Mouse (Mus musculus): ENCODE measurements around the gene Mkrn1. TPM values are rescaled to one million over a fixed set of nuclear protein-coding genes. Genes with fewer than 3 reads are reported as not detected.
"Not testable (repeated sequence)": the region's sequence is repeated elsewhere in the genome, so short reads cannot be mapped to it uniquely, and the experiment has no call there.

Mkrn1 gene
- polyA plus RNA-seq, 1 experiment from 2014 or later: 283 TPM

DNA sequence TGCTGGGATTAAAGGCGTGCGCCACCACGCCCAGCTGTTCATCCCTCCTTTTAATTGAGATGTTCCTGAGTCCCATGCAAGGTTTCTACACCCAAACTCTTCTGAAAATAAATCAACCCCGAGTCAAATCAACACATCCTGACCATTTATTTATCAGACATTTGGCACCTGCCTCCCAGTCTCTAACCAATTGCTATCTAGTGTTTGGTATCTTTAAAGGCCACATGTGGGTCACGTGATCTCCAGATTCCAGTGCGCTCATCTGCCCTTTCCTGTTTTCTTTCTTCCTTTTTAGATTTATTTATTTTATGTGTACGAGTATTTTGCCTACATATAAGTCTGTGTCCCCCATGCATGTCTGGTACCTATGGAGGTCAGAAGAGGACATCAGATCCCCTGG is 3.4 kb upstream of the Mkrn1 start:
- peak overlapping the region; percentile 33 for H3K4me2 ChIP-seq (ENCODE audit: low read depth, low read length)
- H3K9ac ChIP-seq (ENCODE audit: low read depth, low read length): peak overlapping the region; percentile 23; the same call in 1 of the 2 replicates
- H3K36me3 ChIP-seq (ENCODE audit: control insufficient read depth, insufficient read depth): no peaks in the 10 kb centered on the region
- no peaks in the 10 kb centered on the region for H3K27me3 ChIP-seq (ENCODE audit: control insufficient read depth, insufficient read depth, low read depth, low read length)
- peak; percentile 26 for ATAC-seq (ENCODE audit: low read depth)
- no peaks in the 10 kb centered on the region for H3K9me3 ChIP-seq (replicated peaks; ENCODE audit: control insufficient read depth, low read length)
- WGBS (ENCODE audit: insufficient replicate concordance): 49% methylated on average over 7 of the region's 7 CpGs
- peaks cover 60% of the 10 kb centered on the region for H3K4me1 ChIP-seq (ENCODE audit: control insufficient read depth, low read depth, low read length)
- no peak overlapping the region for H3K4me3 ChIP-seq (ENCODE audit: low read depth, low read length)
- peak overlapping the region; percentile 83 for H3K27ac ChIP-seq (ENCODE audit: low read length)

DNA sequence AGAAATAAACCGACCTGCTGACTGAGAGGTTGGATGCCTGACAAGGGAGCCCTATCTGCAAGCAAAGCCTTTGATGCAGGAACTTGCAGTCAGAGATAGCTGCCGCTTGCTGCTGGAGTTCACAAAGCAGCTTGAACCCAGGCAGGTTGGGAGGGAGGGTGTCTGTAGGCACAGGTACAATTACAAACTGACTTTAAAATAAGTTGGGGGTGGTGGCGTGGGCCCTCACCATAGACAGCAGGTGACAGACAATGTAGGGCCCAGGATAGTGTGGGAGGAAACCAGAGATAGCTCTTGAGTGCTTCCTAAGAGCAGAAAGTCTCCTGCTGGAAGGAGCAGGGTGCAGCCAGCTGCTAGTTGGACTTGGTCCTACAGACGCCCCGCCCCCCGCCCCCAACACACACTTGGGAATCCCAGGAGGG is 2.9 kb upstream of the Mkrn1 start:
- Histone ChIP-seq H3K27me3 (ENCODE audit: control insufficient read depth, insufficient read depth, low read depth, low read length) (no peaks in the 10 kb centered on the region), H3K9ac (ENCODE audit: low read depth, low read length) (peak overlapping the region; percentile 50), H3K4me1 (ENCODE audit: control insufficient read depth, low read depth, low read length) (peaks cover 56% of the 10 kb centered on the region), H3K36me3 (ENCODE audit: control insufficient read depth, insufficient read depth) (no peaks in the 10 kb centered on the region), H3K4me2 (ENCODE audit: low read depth, low read length) (peak overlapping the region; percentile 33), H3K27ac (ENCODE audit: low read length) (peak overlapping the region; percentile 83), H3K9me3 (replicated peaks; ENCODE audit: control insufficient read depth, low read length) (no peaks in the 10 kb centered on the region), H3K4me3 (ENCODE audit: low read depth, low read length) (no peak overlapping the region)
- 39% methylated on average over 6 of the region's 6 CpGs for WGBS (ENCODE audit: insufficient replicate concordance)
- ATAC-seq (ENCODE audit: low read depth): no peak

DNA sequence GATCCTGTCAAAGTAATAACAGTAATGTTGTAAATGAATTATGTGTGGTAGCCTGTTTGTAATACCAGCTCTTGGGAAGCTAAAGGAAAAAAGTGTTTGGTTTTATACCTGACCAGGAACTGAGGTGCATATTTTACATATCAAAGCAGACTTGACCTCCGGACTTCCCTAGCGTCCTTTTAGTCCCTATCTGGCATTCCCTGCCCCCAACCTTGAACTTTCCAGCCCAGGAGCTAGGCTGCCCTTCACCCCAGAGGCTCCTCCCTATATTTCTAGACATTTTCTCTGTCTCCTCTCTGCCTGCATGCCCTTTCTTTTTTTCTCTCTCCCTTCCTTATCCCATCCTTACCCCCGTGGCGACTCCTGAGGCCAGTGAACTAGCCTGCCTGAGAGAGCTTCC is 605 bp upstream of the Mkrn1 start:
- ATAC-seq (ENCODE audit: low read depth): no peak
- H3K9ac ChIP-seq (ENCODE audit: low read depth, low read length): no peak overlapping the region
- WGBS (ENCODE audit: insufficient replicate concordance): 44% methylated on average over 4 of the region's 4 CpGs
- no peaks in the 10 kb centered on the region; the same call in 1 of the 2 replicates for H3K36me3 ChIP-seq (ENCODE audit: control insufficient read depth, insufficient read depth)
- H3K4me2 ChIP-seq (ENCODE audit: low read depth, low read length): peak overlapping the region; percentile 61; the same call in 1 of the 2 replicates
- H3K9me3 ChIP-seq (replicated peaks; ENCODE audit: control insufficient read depth, low read length): no peaks in the 10 kb centered on the region
- H3K4me3 ChIP-seq (ENCODE audit: low read depth, low read length): peak overlapping the region; percentile 92; the same call in 1 of the 2 replicates
- H3K4me1 ChIP-seq (ENCODE audit: control insufficient read depth, low read depth, low read length): peaks cover 53% of the 10 kb centered on the region
- H3K27me3 ChIP-seq (ENCODE audit: control insufficient read depth, insufficient read depth, low read depth, low read length): no peaks in the 10 kb centered on the region
- no peak overlapping the region for H3K27ac ChIP-seq (ENCODE audit: low read length)

DNA sequence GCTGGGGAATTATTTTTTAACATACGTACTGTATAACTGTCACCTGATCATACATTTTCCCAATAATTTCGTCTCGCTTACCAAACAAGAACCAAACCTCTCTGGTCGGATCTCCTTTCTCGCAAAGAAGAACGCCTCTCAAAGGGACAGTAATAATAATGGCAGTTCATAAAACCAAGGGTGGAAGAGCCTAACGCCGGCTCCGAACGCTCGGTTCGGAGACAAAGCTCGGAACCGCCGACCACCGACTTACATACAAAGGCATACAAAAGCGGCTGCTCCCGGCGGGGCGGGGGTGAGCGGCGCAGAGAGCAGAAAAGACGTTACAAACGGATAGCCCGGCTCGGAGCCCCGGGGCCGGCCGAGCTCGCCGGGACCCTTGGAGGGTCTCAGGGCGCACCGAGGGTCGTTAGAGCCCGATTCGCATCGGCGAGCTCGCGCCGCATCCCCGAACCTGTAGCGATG is 844 bp downstream of the Mkrn1 start:
- peak overlapping the region; percentile 98 for H3K27ac ChIP-seq (ENCODE audit: low read length)
- H3K4me1 ChIP-seq (ENCODE audit: control insufficient read depth, low read depth, low read length): peaks cover 44% of the 10 kb centered on the region
- H3K27me3 ChIP-seq (ENCODE audit: control insufficient read depth, insufficient read depth, low read depth, low read length): no peaks in the 10 kb centered on the region
- ATAC-seq (ENCODE audit: low read depth): no peak
- no peaks in the 10 kb centered on the region for H3K9me3 ChIP-seq (replicated peaks; ENCODE audit: control insufficient read depth, low read length)
- peak overlapping the region; percentile 98 for H3K9ac ChIP-seq (ENCODE audit: low read depth, low read length)
- under 1% methylated on average over 43 of the region's 43 CpGs for WGBS (ENCODE audit: insufficient replicate concordance)
- H3K36me3 ChIP-seq (ENCODE audit: control insufficient read depth, insufficient read depth): no peaks in the 10 kb centered on the region; the same call in 1 of the 2 replicates
- peak overlapping the region; percentile 92 for H3K4me3 ChIP-seq (ENCODE audit: low read depth, low read length)
- peak overlapping the region; percentile 61 for H3K4me2 ChIP-seq (ENCODE audit: low read depth, low read length)

DNA sequence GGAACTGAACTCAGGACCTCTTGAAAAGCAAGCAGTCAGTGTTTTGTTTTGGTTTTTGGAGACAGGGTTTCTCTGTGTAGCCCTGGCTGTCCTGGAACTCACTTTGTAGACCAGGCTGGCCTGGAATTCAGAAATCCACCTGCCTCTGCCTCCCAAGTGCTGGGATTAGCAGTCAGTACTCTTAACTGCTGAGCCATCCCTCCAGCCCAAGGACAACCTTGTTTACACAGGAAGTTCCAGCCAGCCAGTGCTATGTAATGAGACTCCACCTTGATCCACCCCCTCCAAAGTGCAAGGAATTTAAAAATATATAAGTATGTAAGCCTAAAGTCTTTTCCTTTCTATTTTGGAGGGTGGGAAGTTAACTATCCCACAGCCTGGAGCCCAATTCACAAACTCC is 3.6 kb downstream of the Mkrn1 start:
- not testable (repeated sequence) for H3K36me3 ChIP-seq (ENCODE audit: control insufficient read depth, insufficient read depth); H3K9me3 ChIP-seq (replicated peaks; ENCODE audit: control insufficient read depth, low read length); ATAC-seq (ENCODE audit: low read depth); H3K27me3 ChIP-seq (ENCODE audit: control insufficient read depth, insufficient read depth, low read depth, low read length)
- peak overlapping the region; percentile 92 for H3K4me3 ChIP-seq (ENCODE audit: low read depth, low read length)
- H3K9ac ChIP-seq (ENCODE audit: low read depth, low read length): peak overlapping the region; percentile 29; the same call in 1 of the 2 replicates
- H3K4me1 ChIP-seq (ENCODE audit: control insufficient read depth, low read depth, low read length): peaks cover 22% of the 10 kb centered on the region
- H3K4me2 ChIP-seq (ENCODE audit: low read depth, low read length): peak overlapping the region; percentile 50; the same call in 1 of the 2 replicates
- H3K27ac ChIP-seq (ENCODE audit: low read length): peak overlapping the region; percentile 76

DNA sequence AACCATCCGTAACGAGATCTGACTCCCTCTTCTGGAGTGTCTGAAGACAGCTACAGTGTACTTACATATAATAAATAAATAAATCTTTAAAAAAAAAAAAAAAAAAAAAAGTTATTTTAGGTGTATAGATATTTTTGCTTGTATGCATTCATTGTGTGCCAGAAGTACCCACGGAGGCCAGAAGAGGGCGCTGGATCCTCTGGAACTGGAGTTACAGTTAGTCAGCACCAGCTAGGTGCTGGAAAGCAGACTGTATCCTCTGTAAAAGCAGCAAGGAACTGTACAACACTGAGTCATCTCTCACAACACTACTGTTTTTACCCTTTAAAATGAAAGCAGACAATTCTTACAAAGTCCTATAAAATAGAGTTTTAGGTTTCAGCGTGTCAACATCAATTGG is 4.5 kb downstream of the Mkrn1 start:
- H3K4me3 ChIP-seq (ENCODE audit: low read depth, low read length): no peak overlapping the region; the same call in 1 of the 2 replicates
- no peaks in the 10 kb centered on the region for H3K27me3 ChIP-seq (ENCODE audit: control insufficient read depth, insufficient read depth, low read depth, low read length)
- H3K9ac ChIP-seq (ENCODE audit: low read depth, low read length): no peak overlapping the region
- H3K9me3 ChIP-seq (replicated peaks; ENCODE audit: control insufficient read depth, low read length): no peaks in the 10 kb centered on the region
- H3K27ac ChIP-seq (ENCODE audit: low read length): peak overlapping the region; percentile 15; the same call in 1 of the 2 replicates
- H3K36me3 ChIP-seq (ENCODE audit: control insufficient read depth, insufficient read depth): no peaks in the 10 kb centered on the region; the same call in 1 of the 2 replicates
- H3K4me2 ChIP-seq (ENCODE audit: low read depth, low read length): no peak overlapping the region
- H3K4me1 ChIP-seq (ENCODE audit: control insufficient read depth, low read depth, low read length): peaks cover 18% of the 10 kb centered on the region
- WGBS (ENCODE audit: insufficient replicate concordance): 49% methylated on average over 3 of the region's 5 CpGs
- ATAC-seq (ENCODE audit: low read depth): no peak

DNA sequence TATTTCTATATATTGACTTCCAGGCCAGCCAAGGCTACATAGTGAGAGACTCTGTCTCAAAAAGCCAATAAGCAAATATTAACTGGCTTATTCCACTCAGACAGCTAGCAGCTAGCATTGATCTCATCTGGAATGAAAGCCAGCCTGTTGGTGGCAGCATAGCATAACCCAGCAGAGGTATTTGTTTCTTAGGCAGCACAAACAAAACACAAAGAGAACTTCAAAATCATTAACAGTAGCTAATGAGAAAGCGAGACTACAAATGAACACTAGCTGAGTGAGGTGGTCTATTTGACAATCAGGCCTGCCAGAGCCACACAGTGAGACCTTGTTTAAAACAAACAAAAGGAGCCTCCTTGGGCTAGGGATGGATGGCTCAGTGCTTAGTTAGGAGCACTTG is 6.2 kb downstream of the Mkrn1 start:
- Histone ChIP-seq H3K27ac (ENCODE audit: low read length) (no peak overlapping the region), H3K9ac (ENCODE audit: low read depth, low read length) (no peak overlapping the region), H3K4me2 (ENCODE audit: low read depth, low read length) (no peak overlapping the region), H3K36me3 (ENCODE audit: control insufficient read depth, insufficient read depth) (peaks cover 6% of the 10 kb centered on the region), H3K4me1 (ENCODE audit: control insufficient read depth, low read depth, low read length) (peaks cover 14% of the 10 kb centered on the region), H3K4me3 (ENCODE audit: low read depth, low read length) (no peak overlapping the region), H3K9me3 (replicated peaks; ENCODE audit: control insufficient read depth, low read length) (no peaks in the 10 kb centered on the region), H3K27me3 (ENCODE audit: control insufficient read depth, insufficient read depth, low read depth, low read length) (no peaks in the 10 kb centered on the region)
- WGBS (ENCODE audit: insufficient replicate concordance): 74% methylated on average over 1 of the region's 1 CpGs
- no peak for ATAC-seq (ENCODE audit: low read depth)

DNA sequence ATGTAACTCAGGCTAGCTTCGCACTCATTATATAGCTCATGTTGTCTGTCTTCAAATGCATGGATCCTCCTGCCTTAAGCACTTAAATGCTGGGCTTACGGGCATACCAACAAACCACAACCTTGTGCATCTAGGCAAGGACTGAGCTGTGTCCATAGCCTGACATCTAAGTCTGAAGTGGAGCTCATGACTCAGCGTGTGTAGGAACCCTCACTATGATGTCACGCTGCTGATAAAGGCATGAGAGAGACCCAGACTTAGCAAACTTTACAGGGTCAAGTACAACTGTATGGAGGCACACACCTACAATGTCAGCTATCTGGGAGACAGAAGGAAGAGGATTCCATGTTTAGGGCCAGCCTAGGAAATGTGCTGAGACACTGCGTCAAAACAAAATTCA is 13.8 kb downstream of the Mkrn1 start:
- Histone ChIP-seq H3K36me3 (ENCODE audit: control insufficient read depth, insufficient read depth) (peaks cover 48% of the 10 kb centered on the region), H3K9ac (ENCODE audit: low read depth, low read length) (no peak overlapping the region), H3K4me3 (ENCODE audit: low read depth, low read length) (no peak overlapping the region), H3K4me1 (ENCODE audit: control insufficient read depth, low read depth, low read length) (no peaks in the 10 kb centered on the region), H3K27ac (ENCODE audit: low read length) (no peak overlapping the region), H3K27me3 (ENCODE audit: control insufficient read depth, insufficient read depth, low read depth, low read length) (no peaks in the 10 kb centered on the region), H3K9me3 (replicated peaks; ENCODE audit: control insufficient read depth, low read length) (no peaks in the 10 kb centered on the region), H3K4me2 (ENCODE audit: low read depth, low read length) (no peak overlapping the region)
- 72% methylated on average over 5 of the region's 5 CpGs for WGBS (ENCODE audit: insufficient replicate concordance)
- peak; percentile 32; the same call in 1 of the 2 replicates for ATAC-seq (ENCODE audit: low read depth)

DNA sequence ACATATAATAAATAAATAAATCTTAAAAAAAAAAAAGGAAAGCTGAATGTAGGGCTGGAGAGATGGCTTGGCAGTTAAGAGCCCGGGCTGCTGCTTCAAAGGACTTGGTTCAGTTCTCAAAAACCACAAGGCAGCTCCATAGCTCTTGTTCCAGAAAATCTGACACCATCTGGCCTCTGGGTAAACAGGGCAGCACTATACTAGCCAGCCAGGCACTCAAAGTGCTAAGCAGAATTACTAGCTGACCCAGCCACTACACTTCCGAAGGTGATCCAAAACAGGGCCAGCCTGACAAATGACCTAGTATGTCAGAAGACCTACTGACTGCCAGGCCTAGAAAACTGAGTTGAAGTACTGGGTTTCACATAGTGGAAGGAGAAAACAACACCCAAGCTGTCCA is 17.1 kb downstream of the Mkrn1 start:
- Histone ChIP-seq H3K36me3 (ENCODE audit: control insufficient read depth, insufficient read depth) (peaks cover 67% of the 10 kb centered on the region), H3K9me3 (replicated peaks; ENCODE audit: control insufficient read depth, low read length) (no peaks in the 10 kb centered on the region), H3K9ac (ENCODE audit: low read depth, low read length) (no peak overlapping the region), H3K27me3 (ENCODE audit: control insufficient read depth, insufficient read depth, low read depth, low read length) (no peaks in the 10 kb centered on the region), H3K4me1 (ENCODE audit: control insufficient read depth, low read depth, low read length) (no peaks in the 10 kb centered on the region), H3K4me3 (ENCODE audit: low read depth, low read length) (no peak overlapping the region), H3K4me2 (ENCODE audit: low read depth, low read length) (no peak overlapping the region), H3K27ac (ENCODE audit: low read length) (no peak overlapping the region)
- no peak for ATAC-seq (ENCODE audit: low read depth)
- WGBS (ENCODE audit: insufficient replicate concordance): 88% methylated on average over 2 of the region's 2 CpGs

Data from liver, embryonic 16.5 days (tissue).